Mouse (Mus musculus) hindbrain, embryonic 11.5 days (tissue): ENCODE measurements at regions not wholly inside any gene's neighbourhood (a gene's known extent, or its start where the extent isn't known, plus 50 kb on each side); places are given as distances from the start of the nearest gene placed in this dataset.

Source experiments
- ATAC-seq: fragments of 200-750 bp; cut with Nextera tagmentation; 2 replicates; pipeline ENCODE4 v1.8.0; 2017; ENCODE audit warnings: mild to moderate bottlenecking, moderate TSS enrichment, moderate library complexity; ENCODE audit not compliant: low FRiP score
- DNase-seq: peaks from one replicate; pipeline ENCODE4 v3.0.0-alpha.2; 2015; ENCODE audit warnings: low spot score
- H3K27ac ChIP-seq: fragments of 300-500 bp; sonication (generic); 2 replicates; pipeline ENCODE4 v1.5.1; 2014; ENCODE audit warnings: mild to moderate bottlenecking, low read depth, low read length
- H3K27me3 ChIP-seq: fragments of 300-500 bp; sonication (generic); 2 replicates; pipeline ENCODE4 v1.6.1; 2014; ENCODE audit warnings: mild to moderate bottlenecking, low read length, moderate library complexity, mixed read lengths; ENCODE audit not compliant: control insufficient read depth, insufficient read depth
- H3K36me3 ChIP-seq: fragments of 300-500 bp; sonication (generic); 2 replicates; pipeline ENCODE4 v1.6.1; 2014; ENCODE audit warnings: mild to moderate bottlenecking, low read length, moderate library complexity, mixed read lengths; ENCODE audit not compliant: control insufficient read depth, insufficient read depth
- H3K4me1 ChIP-seq: fragments of 300-500 bp; sonication (generic); replicated peaks from 2 replicates; pipeline ENCODE4 v1.6.1; 2014; ENCODE audit warnings: low read length, mixed read lengths; ENCODE audit not compliant: control insufficient read depth, insufficient read depth
- H3K4me2 ChIP-seq: fragments of 300-500 bp; sonication (generic); replicated peaks from 2 replicates; pipeline ENCODE4 v1.6.1; 2014; ENCODE audit warnings: mild to moderate bottlenecking, low read depth, low read length
- H3K4me3 ChIP-seq: fragments of 300-500 bp; sonication (generic); 2 replicates; pipeline ENCODE4 v1.5.1; 2014; ENCODE audit warnings: low read depth, low read length
- H3K9ac ChIP-seq: fragments of 300-500 bp; sonication (generic); 2 replicates; pipeline ENCODE4 v1.6.1; 2014; ENCODE audit warnings: low read depth, low read length
- H3K9me3 ChIP-seq: fragments of 300-500 bp; sonication (generic); 2 replicates; pipeline ENCODE4 v1.6.1; 2016; ENCODE audit warnings: low read length; ENCODE audit not compliant: control insufficient read depth
- WGBS: fragments of 180-500 bp; shearing (Covaris S2); extraction: QIAGEN DNeasy Blood & Tissue Kit; methylation state at CpG from one replicate; pipeline ENCODE4 v1.1.7; 2014; 5-methylcytosine and 5-hydroxymethylcytosine counted together

- H3K36me3 ChIP-seq: no peaks in the 10 kb centered on the region
- no peak overlapping the region for H3K4me3 ChIP-seq
- ATAC-seq (no peak), DNase-seq (no peak)
- no peaks in the 10 kb centered on the region for H3K9me3 ChIP-seq
- no peaks in the 10 kb centered on the region for H3K27me3 ChIP-seq
- 90% methylated on average over 4 of the region's 4 CpGs for WGBS
- no peak overlapping the region for H3K9ac ChIP-seq
- no peak overlapping the region for H3K4me2 ChIP-seq
- no peaks in the 10 kb centered on the region for H3K4me1 ChIP-seq
- H3K27ac ChIP-seq: no peak overlapping the region
Measured at GRCm38 (mm10) chr14:74099696-74100095, 438.7 kb downstream of the Gm21750 start.

DNA sequence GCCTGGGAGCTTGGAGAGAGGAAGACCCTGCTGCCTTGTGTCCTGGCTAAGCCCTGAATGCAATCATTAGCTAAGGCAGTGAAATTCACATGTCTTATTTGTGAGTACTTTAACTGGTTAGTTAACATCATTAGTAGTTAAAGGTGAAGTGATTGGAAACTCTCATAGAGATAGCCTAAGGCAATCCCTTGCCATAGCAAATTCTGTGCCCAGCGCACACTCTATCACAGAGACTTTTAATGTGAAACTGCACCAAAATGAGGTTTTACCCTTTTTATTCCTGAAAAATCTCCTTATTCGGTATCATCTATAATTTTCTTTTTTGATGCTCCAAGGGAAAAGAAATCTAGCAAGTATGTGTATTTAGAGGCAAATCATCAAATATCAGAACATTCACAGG lies 451.6 kb downstream of the Gm21750 start:
- Histone ChIP-seq H3K4me2 (no peak overlapping the region), H3K27me3 (no peaks in the 10 kb centered on the region), H3K36me3 (no peaks in the 10 kb centered on the region), H3K9ac (no peak overlapping the region), H3K27ac (no peak overlapping the region), H3K4me1 (no peaks in the 10 kb centered on the region), H3K4me3 (no peak overlapping the region), H3K9me3 (no peaks in the 10 kb centered on the region)
- 88% methylated on average over 2 of the region's 2 CpGs for WGBS
- no peak for DNase-seq
- ATAC-seq: no peak

DNA sequence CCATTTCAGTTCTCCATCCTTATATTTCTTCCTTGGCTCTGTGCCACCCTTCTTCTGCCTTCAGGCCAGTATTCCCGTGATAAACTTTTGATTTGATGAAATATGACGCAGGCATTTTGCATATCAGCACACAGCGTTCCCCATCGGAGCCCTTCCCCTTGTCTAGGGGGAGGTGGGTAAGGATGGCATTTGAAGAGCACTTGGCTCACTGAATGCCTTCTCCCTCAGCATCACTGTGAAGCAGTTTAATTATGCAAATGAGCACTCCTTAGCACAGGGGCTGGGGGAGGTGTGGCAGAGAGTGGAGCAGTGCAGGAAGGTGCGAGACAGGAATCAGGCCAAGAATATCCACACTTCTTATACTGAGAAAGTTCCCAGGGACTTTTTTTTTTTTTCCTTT lies 452.1 kb downstream of the Gm21750 start:
- peak; percentile 3 for DNase-seq
- H3K27me3 ChIP-seq: no peaks in the 10 kb centered on the region
- H3K9me3 ChIP-seq: no peaks in the 10 kb centered on the region
- no peaks in the 10 kb centered on the region for H3K4me1 ChIP-seq
- H3K4me3 ChIP-seq: no peak overlapping the region
- WGBS: 73% methylated on average over 5 of the region's 5 CpGs
- no peak for ATAC-seq
- H3K36me3 ChIP-seq: no peaks in the 10 kb centered on the region
- H3K9ac ChIP-seq: no peak overlapping the region
- no peak overlapping the region for H3K27ac ChIP-seq
- no peak overlapping the region for H3K4me2 ChIP-seq

- no peak for DNase-seq
- no peaks in the 10 kb centered on the region for H3K36me3 ChIP-seq
- 71% methylated on average over 3 of the region's 3 CpGs for WGBS
- H3K4me1 ChIP-seq: no peaks in the 10 kb centered on the region
- H3K9me3 ChIP-seq: no peaks in the 10 kb centered on the region
- no peaks in the 10 kb centered on the region for H3K27me3 ChIP-seq
- no peak overlapping the region for H3K9ac ChIP-seq
- no peak for ATAC-seq
- H3K4me2 ChIP-seq: no peak overlapping the region
- H3K27ac ChIP-seq: no peak overlapping the region
- no peak overlapping the region for H3K4me3 ChIP-seq
Measured at GRCm38 (mm10) chr14:74113556-74113955, 452.5 kb downstream of the Gm21750 start.

DNA sequence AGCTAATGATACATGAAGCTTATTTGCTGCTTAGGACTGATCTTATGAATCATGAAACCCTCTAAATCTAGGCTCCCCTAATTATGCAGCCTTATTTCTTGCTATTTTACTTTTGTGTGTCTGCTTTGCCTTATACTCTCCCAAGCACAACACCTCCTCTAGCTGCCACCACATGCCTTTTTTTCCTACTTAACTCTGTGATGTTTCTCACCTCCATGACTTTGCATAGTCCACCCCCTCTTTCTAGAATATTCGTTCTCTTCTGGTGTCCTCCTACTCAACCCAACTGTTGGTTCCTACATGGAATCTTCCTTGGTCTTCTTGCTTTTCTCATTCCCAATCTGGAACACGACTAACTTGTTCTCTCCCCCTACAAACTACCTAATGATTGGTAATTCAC lies 456.7 kb downstream of the Gm21750 start:
- no peaks in the 10 kb centered on the region for H3K36me3 ChIP-seq
- no peak overlapping the region for H3K4me3 ChIP-seq
- H3K27me3 ChIP-seq: no peaks in the 10 kb centered on the region
- DNase-seq: no peak
- no peak overlapping the region for H3K4me2 ChIP-seq
- ATAC-seq: no peak
- no peaks in the 10 kb centered on the region for H3K9me3 ChIP-seq
- no peak overlapping the region for H3K9ac ChIP-seq
- WGBS: 76% methylated on average over 2 of the region's 2 CpGs
- no peaks in the 10 kb centered on the region for H3K4me1 ChIP-seq
- H3K27ac ChIP-seq: no peak overlapping the region

- H3K9me3 ChIP-seq: no peaks in the 10 kb centered on the region
- no peaks in the 10 kb centered on the region for H3K36me3 ChIP-seq
- no peak overlapping the region for H3K9ac ChIP-seq
- no peak overlapping the region for H3K4me3 ChIP-seq
- ATAC-seq: peak; percentile 66
- H3K27me3 ChIP-seq: no peaks in the 10 kb centered on the region
- no peak for DNase-seq
- no peaks in the 10 kb centered on the region for H3K4me1 ChIP-seq
- H3K27ac ChIP-seq: no peak overlapping the region
- 75% methylated on average over 4 of the region's 4 CpGs for WGBS
- no peak overlapping the region for H3K4me2 ChIP-seq
Measured at GRCm38 (mm10) chr14:74145202-74145700, 484.2 kb downstream of the Gm21750 start.

DNA sequence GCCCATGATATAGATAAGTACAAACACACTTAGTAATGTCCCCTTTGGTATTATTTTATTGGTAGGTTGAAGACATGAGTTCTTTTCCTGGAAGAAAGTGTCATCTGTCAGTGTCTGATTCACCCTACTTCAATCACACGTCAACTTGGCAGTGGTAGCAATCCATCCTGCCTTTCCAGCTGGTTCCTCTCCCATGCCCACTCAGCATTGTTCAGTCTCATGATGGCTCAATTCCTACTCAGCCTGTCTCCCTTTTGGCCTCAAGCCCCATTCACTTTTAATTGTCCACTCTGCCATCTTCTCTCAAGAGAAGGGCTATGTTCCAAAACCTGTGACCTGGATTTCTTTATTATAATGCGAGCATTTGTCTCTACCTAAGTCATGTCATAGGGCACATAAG lies 474.4 kb upstream of the Htr2a start:
- H3K9me3 ChIP-seq: no peaks in the 10 kb centered on the region
- H3K27me3 ChIP-seq: no peaks in the 10 kb centered on the region
- DNase-seq: no peak
- no peak overlapping the region for H3K9ac ChIP-seq
- H3K36me3 ChIP-seq: no peaks in the 10 kb centered on the region
- H3K27ac ChIP-seq: no peak overlapping the region
- H3K4me2 ChIP-seq: no peak overlapping the region
- WGBS: 91% methylated on average over 2 of the region's 2 CpGs
- no peak overlapping the region for H3K4me3 ChIP-seq
- ATAC-seq: no peak
- H3K4me1 ChIP-seq: no peaks in the 10 kb centered on the region

DNA sequence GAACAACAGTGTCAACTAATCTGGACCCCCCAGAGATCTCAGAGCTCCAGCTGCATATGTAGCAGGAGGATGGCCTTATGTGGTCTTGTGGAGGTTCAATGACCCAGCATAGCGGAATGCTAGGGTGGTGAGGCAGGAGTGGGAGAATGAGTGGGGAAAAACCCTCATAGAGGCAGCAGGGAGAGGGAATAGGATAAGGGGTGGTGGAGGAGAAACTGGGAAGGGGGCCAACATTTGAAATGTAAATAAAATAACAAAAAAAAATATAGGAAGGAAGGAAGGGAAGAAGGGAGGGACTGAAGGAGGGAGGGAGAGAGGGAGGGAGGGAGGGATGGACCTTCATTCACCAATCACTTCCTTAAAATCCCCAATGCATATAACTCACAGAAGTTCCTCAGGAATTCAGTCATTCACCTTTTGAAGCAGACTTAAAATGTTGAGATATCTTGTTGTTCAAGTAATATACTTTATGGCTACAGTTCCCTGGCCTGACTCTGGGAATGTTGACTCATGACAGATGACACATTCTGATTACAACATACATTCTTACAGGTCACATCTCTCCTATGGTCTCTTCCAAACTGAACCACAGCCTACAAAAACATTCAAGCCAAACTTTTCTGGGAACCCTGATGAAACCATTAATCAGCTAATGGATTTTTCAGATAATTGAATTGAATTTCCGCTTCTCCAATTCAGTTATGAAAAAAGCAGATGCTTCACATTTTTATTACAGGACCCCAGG lies 471.3 kb upstream of the Htr2a start:
- Histone ChIP-seq H3K9me3 (no peaks in the 10 kb centered on the region), H3K27me3 (no peaks in the 10 kb centered on the region), H3K9ac (no peak overlapping the region), H3K4me1 (no peaks in the 10 kb centered on the region), H3K27ac (no peak overlapping the region), H3K36me3 (no peaks in the 10 kb centered on the region), H3K4me2 (no peak overlapping the region), H3K4me3 (no peak overlapping the region)
- ATAC-seq: no peak
- DNase-seq: no peak
- 91% methylated on average over 2 of the region's 2 CpGs for WGBS

DNA sequence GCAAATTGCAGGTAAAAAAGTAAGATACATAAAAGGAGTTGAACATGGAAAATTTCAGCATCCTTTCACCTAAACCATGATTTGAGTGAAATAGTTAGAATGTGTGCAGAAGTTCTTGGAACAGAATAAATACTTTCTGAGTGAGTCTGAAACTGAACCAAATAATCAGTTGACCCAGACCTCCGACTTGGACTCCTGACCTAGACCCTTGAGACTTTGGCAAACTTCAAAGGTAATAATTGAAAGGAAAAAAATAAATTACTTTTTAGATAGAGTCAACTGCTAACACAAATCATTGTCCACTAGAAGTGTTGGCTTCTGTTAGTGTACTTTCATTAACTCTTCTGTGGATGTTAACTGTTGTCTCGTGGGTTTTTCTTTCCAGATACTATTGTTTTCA lies 460.6 kb upstream of the Htr2a start:
- 88% methylated on average over 2 of the region's 2 CpGs for WGBS
- ATAC-seq (no peak), DNase-seq (no peak)
- no peaks in the 10 kb centered on the region for H3K36me3 ChIP-seq
- H3K4me2 ChIP-seq: no peak overlapping the region
- H3K27ac ChIP-seq: no peak overlapping the region
- no peaks in the 10 kb centered on the region for H3K27me3 ChIP-seq
- no peak overlapping the region for H3K9ac ChIP-seq
- H3K4me1 ChIP-seq: no peaks in the 10 kb centered on the region
- no peak overlapping the region for H3K4me3 ChIP-seq
- no peaks in the 10 kb centered on the region for H3K9me3 ChIP-seq
